Mouse (Mus musculus) layer of hippocampus, adult 2 months (tissue): ENCODE data around the gene Arfgap1. TPM values are rescaled to one million over a fixed set of nuclear protein-coding genes. Genes with fewer than 3 reads are reported as not detected.

Source experiments
- DNase-seq, 2 experiments: peaks; one replicate each; pipeline ENCODE4 v3.0.0; 2022; ENCODE audit warnings: low spot score in 2 of 2
- H3K27ac ChIP-seq: fragments of 200-600 bp; 2 replicates; pipeline ENCODE4 v1.8.1; 2022
- H3K4me3 ChIP-seq: fragments of 200-600 bp; 2 replicates; pipeline ENCODE4 v1.8.1; 2022; ENCODE audit warnings: mild to moderate bottlenecking
- CTCF ChIP-seq: fragments of 200-600 bp; conservative IDR thresholded peaks from 2 replicates; pipeline ENCODE4 v1.8.1; 2022; ENCODE audit warnings: antibody characterized with exemption, mild to moderate bottlenecking, moderate library complexity
- long read RNA-seq, 2 experiments: library from polyadenylated mRNA; stranded (forward); transcript quantifications; one replicate each; pipeline ENCODE4 v2.0.0; 2021; ENCODE audit warnings: borderline mapping rate in 2 of 2
- total RNA-seq, 2 experiments: library from RNA; stranded (reverse); gene quantifications; 2 replicates each; pipeline ENCODE4 v1.2.3; 2021

Arfgap1 gene
- total RNA-seq: 100 to 1,000 TPM; 139 to 144 TPM
- long read RNA-seq, experiment 1, transcript Arfgap1-201 (14 exons, 2,714 nt): major isoform, 5 of 115 reads
- long read RNA-seq, experiment 1, partial matches to known transcripts: 3 of 115 reads
- long read RNA-seq, experiment 1, other reads (novel, unspliced or antisense): 107 of 115 reads
- long read RNA-seq, experiment 2, transcript Arfgap1-201 (14 exons, 2,714 nt): major isoform, 8 of 138 reads
- long read RNA-seq, experiment 2, partial matches to known transcripts: 9 of 138 reads
- long read RNA-seq, experiment 2, other reads (novel, unspliced or antisense): 121 of 138 reads

DNA sequence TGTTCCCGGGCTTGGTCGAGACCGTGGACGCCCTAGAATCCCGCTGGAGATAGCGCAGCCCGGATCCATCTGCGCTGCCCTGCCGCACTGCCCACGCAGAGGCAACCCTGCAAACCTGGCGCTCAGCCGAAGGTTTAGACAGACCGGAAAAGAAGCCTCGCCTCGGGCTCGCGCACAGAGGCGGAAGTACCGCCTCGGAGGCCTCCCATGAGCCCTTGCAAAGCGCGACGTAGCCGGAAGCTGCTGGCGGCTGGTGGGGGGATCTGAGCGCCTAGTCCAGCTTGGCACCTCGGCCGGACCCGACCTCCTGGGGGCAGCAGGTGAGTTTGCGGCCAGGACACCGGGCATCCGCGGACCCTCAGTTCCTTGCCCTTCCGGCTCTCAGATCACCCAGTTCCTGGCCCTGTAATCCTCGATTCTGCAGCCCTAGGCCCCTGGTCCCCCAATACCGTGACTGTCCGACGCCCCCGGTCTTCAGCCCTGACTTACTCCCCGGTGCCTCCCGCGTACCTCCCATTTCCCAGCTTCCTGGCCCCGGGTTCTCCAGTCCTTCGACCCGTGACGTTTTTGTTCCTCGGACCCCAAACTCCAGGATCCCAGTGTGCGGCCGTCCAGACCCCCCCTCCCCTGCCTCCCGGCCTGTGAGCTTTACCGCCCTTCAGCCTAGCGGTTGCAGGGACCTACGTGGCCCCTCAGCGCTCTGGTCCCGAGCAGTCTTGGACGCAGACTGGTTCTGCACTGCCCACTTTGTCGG is at the start of gene Arfgap1:
Arfgap1 (plus strand) TSS at position 216 of the 754 bp plus-strand sequence.
- peak; percentile 92 for DNase-seq
- Histone ChIP-seq H3K27ac (peak within 1 kb of the TSS; percentile 96), H3K4me3 (peak within 1 kb of the TSS; percentile 71)
- no peak; the same call in 1 of the 2 replicates for TF ChIP-seq CTCF

- peak overlapping the region; percentile 81 for H3K27ac ChIP-seq
- H3K4me3 ChIP-seq: peak overlapping the region; percentile 97
- DNase-seq: no peak
- TF ChIP-seq CTCF: no peak
These were observed 46.9 kb upstream of the Arfgap1 start for GRCm38 (mm10) chr2:180919913-180920809.

GRCm38 (mm10) chr2:180920810-180921400 is 46.1 kb upstream of the Arfgap1 start, which contains the start of gene Ythdf1:
Ythdf1 (minus strand) TSS chr2:180920949.
- TF ChIP-seq CTCF: no peak
- Histone ChIP-seq H3K4me3 (peak within 1 kb of the TSS; percentile 97), H3K27ac (peak within 1 kb of the TSS; percentile 81)
- DNase-seq: peak; percentile 96 to 98

DNA sequence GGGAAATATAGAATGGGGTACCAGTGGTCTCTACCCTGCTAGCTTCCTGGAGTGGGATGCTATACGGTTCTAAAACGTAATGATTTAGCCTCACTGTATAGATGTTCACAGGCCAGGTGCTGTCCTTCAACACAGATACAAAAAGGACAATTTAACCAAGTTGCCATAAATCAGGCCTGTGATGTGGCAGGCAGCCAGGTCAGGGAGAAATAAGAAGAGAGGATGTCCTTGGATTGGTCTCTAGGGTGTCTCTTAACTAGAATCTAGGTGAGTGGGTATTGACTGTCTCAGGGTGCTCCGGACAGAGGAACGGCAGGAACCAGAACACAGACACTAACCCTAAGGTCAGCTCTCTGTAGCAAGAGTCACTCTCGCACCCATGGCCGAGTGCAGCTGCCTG is 44.3 kb upstream of the Arfgap1 start:
- DNase-seq: no peak
- no peak for TF ChIP-seq CTCF
- Histone ChIP-seq H3K27ac (no peak overlapping the region), H3K4me3 (no peak overlapping the region)

- TF ChIP-seq CTCF: peak; percentile 94
- Histone ChIP-seq H3K4me3 (no peak overlapping the region), H3K27ac (no peak overlapping the region)
- peak; percentile 51 to 82 for DNase-seq
These were observed 41.8 kb upstream of the Arfgap1 start for GRCm38 (mm10) chr2:180925176-180925575.

DNA sequence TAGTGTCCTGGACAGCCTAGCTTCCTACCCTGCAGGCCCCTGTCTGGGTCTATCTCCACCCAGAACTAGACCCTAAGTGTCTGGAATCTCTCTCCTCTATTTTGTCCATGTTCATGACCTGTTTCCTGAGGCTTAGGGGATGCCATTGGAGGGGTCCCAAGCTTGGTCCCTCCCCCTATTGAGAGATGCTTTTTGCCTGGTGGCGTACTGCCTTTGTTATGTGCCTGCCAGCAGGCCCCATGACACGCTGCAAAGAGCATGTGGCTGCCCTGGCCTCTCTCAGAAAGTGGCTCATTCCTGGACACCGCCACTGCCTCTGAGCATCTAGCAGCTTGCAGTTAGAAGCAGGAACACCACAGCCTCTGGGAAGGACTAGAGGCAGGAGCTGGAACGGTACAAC is 38.3 kb upstream of the Arfgap1 start, which contains the start of gene Birc7:
Birc7 (plus strand) TSS at position 301 of the 400 bp plus-strand sequence.
- no peak within 1 kb of the TSS for H3K27ac ChIP-seq
- no peak for TF ChIP-seq CTCF
- H3K4me3 ChIP-seq: no peak within 1 kb of the TSS
- no peak for DNase-seq

DNA sequence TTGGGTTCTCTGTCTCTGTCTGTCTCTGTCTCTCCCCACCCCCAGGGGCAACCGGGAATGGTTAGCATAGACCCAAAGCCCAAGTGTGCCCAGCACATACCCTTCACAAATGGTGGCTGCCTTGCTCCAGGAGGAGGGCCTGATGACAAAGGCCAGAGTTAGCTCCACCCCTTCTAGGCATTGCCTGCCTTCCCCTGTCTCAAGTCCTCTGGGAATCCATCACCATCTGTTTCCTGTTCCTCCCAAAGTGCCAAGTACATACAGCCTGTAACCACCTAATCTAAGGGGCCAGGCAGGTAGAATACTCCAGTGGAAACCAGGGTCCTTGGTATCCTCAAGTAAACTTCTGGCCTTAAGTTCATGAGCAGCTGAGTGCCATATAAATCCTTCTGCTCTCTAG is 34.6 kb upstream of the Arfgap1 start:
- no peak for DNase-seq
- no peak for TF ChIP-seq CTCF
- Histone ChIP-seq H3K27ac (no peak overlapping the region), H3K4me3 (no peak overlapping the region)

GRCm38 (mm10) chr2:180940187-180940586 is 26.8 kb upstream of the Arfgap1 start:
- no peak for DNase-seq
- Histone ChIP-seq H3K27ac (no peak overlapping the region), H3K4me3 (no peak overlapping the region)
- TF ChIP-seq CTCF: no peak

DNA sequence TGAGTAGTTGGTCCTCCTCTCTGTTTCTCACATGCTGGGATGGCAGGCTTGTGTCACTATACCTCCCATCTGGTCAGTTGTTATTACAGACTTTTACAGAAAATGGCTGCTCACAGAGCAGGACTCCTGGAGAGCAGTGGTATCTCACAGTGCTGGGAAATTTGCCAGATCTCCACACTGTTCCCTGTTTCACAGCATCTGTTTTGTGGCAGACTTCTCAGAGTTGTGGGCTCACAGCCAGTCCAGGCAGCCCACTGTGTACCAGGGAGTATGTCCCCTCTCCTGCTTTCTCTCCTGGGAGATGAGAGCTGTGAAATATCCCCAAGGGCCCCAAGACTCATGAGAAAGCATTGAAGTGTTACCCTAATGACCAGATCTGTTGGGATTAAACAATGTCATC is 25.2 kb upstream of the Arfgap1 start:
- DNase-seq: peak; percentile 37 to 61
- Histone ChIP-seq H3K27ac (peak overlapping the region; percentile 53; the same call in 1 of the 2 replicates), H3K4me3 (no peak overlapping the region)
- TF ChIP-seq CTCF: no peak

DNA sequence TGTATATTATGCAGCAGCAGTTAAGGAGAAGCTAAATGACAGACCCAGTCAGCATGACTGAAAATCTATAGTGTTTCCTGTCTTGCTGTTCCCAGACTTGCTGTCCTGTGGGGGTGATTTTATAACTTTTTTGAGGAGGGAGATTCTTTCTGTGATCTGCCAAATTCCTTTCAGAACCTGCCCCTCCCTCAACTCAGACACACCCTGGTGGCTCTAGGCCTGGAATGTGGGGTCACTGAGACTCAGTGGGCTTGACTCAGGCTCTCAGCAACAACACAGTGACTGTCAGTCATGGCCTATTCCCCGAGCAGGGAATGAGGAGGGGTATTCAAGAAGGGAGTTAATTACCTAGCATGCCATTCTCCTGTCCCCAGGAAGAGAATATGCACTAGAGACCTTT is 17.1 kb upstream of the Arfgap1 start:
- no peak for TF ChIP-seq CTCF

DNA sequence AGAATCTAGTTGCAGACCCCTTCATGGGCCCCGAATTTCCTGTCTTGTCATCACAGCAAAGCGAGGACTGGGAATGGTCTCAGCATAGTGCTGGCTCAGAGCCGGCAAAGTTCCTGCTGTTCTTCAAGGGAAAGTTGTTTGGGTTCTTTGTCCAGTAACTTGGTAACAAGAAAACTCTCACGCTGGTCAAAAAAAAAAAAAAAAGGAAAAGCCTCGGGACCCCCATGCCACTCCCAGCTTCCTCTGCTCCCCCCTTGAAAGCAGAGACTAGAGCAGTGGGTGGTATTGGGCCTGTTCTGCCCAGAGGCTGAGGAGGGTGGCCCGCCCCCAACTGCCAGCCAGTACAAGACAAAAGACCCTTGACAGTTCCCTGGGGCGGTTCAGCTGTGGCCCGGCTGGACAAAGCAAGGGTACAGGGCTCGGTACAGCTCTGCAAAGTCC is 14.3 kb upstream of the Arfgap1 start:
- no peak for TF ChIP-seq CTCF
- peak overlapping the region; percentile 97 for H3K27ac ChIP-seq
- H3K4me3 ChIP-seq: peak overlapping the region; percentile 80; the same call in 1 of the 2 replicates
- peak; percentile 41 to 46 for DNase-seq

More for the DNA sequence above, 17.1 kb upstream of the Arfgap1 start:
- DNase-seq: no peak
- no peak overlapping the region for H3K27ac ChIP-seq
- no peak overlapping the region for H3K4me3 ChIP-seq

DNA sequence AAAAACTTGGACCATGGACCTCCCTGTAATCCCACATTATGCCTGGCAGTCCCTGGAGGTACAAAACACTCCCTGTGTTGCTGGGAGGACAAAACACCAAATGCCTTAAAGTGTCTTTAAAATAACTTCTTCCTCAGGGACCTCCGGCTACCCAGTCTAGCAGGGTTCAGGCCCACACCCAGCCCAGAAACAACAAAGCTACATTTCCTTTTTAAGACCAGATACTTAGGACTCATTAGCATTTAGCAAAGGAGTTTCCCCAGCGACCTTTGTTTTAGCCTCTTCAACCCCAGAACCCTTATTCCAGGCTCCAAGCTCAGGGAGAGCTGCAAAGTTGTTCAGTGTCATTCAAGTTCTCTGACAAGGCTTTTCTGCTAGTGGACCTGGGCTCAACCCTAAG is 13.4 kb upstream of the Arfgap1 start:
- DNase-seq: no peak
- Histone ChIP-seq H3K4me3 (peak overlapping the region; percentile 80), H3K27ac (peak overlapping the region; percentile 97)
- no peak for TF ChIP-seq CTCF
